Mouse (Mus musculus) heart, adult 8-10 months (tissue): ENCODE measurements at regions not wholly inside any gene's neighbourhood (a gene's known extent, or its start where the extent isn't known, plus 50 kb on each side); places are given as distances from the start of the nearest gene placed in this dataset.

Experiments
- DNase-seq: peaks from one replicate; pipeline ENCODE4 v3.0.0; 2022; ENCODE audit warnings: low spot score

DNA sequence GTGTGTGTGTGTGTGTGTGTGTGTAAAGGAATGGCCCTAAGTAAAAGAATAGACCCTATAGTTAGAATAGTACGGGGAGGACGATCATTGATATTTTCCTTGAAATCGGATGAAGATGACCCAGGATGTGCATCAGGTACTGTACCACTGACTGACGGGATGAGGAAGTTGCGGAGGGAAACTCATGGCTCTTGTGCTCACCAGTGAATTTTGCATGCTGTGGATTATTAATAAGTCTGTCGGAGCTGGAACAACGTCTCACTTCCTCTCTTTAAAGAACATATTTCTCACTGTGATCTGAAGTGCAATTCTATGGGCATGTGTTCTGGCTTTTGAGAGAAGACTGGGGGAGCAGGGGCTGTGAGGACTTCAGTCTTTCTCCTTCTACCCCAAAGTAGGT, 218.8 kb upstream of the Tbc1d5 start:
- no peak for DNase-seq

DNA sequence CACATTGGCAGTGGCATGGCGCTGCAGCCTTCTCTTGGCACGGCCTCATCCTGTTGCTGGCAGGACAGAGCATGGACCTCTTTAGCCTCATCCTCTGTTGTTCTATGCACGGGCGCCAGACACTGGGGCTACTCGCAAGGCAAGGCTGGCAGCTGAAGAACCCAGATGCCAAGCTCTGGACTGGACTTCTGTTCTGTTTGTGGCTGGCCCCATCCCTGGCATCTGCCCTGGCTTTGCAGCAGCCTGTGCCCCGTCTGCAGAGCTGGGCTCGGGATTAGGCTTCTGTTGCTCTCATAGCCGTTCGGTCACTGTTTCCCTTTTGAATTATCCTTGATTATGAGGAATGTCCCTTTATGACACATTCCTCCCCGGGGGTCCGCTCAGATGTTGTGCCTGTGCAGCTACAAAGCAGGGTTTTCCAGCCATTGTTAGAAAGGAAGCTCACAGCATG, 214.6 kb upstream of the Tbc1d5 start:
- DNase-seq: no peak

DNA sequence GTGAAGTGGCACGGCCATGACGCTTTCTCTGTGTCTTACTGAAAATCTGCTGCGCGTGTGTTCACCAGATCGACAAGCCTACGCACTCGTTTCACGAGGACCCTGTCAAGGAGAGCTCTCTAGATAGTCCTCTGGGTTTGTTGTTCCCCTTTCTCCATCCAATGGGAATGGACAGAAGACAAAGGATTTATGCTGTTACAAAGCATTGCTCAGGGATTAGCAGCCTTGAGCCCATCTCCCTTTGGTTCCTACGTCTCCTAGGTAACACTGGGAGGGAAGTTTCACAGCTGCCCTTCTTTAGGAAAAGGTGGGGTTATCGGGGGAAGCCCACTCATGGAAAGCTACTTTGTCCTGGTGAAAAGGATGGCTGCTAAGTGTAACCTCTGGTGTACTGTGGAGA, 212.7 kb upstream of the Tbc1d5 start:
- DNase-seq: no peak

DNA sequence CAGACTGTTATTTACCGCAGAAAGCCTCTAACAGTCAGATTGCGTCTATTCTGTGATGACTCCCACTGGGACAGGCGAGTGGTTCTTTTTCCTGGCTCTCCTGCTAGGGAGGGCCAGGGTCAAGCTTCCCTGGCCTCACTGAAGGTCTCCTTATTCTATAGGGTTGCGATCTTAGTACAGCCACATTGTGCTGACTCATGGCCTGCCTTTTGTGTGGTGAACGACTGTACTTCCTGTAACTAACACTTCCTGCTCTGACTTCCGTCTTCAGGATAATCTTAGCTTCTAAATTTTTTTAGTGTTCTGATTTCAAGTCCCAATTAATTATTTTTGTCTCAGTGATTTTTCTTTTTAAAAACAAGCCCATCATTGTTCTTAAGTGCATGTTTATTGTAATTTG, 203.4 kb upstream of the Tbc1d5 start:
- DNase-seq: no peak

DNA sequence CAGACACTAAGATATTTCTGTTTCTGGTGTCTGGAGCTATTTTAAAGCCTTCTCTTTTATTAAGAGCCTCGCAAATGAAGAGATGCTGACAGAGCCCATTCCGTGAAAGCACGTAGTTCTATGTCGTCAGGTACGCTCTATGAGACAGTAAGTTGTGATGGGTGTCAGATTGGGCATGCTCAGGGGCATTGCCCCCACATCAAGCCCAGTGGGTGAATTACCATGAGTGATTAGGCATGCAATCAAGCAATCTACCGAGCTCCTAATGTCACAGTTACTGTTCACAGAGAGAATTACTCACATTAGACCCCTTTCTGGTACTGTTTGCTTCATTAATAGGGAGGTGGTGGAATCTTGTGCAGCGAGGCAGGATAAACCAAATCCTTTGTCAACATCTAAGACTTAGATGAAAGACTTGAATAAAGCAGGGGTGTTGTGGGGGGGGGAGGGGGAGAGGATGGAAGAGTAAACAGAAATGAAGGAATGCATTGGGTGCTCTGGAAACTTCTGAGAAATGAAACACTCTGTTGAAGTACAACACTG, 192.9 kb upstream of the Tbc1d5 start:
- no peak for DNase-seq

DNA sequence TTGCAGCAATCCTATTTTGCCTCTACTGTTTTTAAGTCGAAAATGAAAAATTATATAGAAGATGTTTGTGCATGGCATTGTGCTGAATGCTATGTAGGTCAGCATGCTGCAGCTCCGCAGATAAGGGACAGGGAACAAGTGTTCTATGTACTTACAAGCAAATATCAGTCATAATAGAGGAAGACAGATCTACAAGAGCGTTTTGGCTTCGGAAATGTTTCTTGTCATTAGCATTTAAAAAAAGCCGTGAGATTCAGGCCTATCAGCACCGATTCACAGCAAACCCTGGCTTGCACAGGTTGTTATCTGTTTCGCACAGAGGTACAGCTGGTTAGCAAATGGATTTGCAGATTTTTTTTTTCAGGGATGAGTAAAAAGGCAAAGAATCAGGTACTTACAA, 191.8 kb upstream of the Tbc1d5 start:
- DNase-seq: no peak

DNA sequence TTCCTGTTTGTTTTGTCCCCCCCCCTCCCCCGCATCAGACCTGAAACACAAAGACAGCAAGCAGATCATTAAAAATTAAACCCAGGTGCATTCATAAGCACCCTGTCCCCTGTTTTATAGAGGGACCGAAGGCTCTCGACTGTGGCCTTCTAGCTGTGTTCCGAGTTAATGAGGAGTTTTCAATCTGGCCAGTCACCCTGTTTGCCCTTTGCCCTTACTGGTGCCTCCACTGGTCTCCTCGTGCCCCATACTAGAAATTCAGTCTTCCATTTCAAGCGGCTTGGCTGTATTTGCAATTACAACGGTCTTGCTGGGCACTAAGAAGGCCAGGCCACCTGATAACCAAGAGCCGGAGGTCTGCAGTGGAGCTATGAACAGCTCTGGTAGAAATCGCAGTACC, 190.9 kb upstream of the Tbc1d5 start:
- DNase-seq: no peak

DNA sequence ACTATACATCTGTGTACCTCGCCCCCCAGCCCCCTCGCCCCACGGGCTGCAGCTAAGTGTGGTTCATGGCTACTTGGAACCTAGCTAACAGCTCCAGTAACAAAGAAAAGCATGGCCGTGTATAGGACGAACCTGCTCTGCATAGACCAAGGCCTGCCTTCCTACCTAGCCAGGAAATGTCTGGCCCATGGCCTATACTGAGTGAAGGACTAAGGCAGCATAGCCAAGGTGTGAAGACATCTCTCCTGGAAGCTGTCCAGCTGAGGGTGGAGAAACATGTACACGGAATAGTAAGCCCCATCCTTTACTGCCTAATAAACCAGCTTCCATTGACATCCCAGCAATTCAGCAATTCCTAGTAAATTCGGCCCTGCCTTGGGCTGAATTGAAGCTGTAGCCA, 183.6 kb upstream of the Tbc1d5 start:
- DNase-seq: no peak

DNA sequence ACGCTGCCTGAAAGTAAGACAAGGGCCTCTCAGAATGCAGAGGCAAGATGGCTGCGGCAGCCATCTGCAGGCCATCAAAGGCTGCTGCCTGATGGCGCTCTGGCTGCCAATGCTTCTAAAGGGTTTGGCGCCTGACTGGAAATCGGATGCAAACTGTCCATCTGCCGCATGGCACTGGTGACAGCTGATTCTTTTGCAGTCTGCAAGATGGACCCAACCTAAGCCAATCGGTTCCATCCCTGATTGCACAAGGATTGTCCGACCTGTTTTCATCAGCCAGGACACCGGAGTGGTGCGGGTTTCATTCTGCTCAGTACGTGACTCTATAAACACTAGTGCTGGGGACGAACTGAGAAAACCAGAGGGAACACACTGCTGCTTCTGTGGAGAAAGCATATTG, 183.1 kb upstream of the Tbc1d5 start:
- no peak for DNase-seq

DNA sequence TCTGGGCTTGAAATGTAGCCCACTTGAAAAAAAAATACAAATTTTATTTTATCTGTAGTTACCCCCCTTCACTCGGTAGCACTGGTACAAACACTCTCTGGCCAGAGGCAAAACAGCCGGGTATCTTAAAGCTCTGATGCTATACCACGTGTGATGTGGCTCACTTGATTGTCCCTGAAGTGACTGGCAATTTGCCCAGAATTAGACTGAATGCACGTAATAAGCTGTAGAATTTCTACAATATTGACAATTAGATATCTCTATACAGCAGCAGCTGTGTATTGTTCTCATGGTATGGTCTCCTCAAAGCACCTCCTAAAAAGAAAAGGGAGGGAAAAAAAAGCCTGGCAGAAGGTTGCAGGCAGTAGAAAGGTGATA, 179.2 kb upstream of the Tbc1d5 start:
- DNase-seq: no peak

DNA sequence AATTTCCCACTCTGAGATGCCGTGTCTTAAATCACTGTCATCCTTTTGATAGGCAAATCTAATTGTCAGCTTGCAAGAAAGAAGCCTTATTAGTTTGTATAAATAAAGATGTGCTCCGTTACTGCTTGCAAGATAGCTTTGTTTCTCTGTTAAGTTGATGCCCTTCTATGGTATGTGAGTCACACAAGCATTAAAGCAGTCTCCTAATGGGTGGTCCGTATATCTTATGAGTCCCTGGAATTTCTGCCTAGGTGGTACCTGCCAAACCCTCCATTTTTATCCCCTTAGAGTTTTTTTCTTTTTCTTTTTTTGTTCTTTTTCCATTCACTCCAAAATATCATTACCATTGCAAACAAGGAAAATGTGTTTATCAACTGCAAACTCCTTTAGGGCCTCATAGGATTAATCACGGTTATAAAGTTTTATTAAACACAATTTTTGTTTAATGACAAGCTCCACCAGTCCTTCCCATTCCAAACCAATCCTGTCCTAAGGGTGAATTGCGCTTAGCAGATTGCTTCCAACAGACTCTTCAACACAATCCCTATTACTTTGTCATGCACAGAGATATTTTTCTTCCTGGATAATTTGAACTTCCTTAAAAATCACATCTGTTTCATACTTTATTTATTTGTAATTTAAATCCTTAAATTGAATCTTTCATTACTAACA, 178.7 kb upstream of the Tbc1d5 start:
- DNase-seq: no peak

DNA sequence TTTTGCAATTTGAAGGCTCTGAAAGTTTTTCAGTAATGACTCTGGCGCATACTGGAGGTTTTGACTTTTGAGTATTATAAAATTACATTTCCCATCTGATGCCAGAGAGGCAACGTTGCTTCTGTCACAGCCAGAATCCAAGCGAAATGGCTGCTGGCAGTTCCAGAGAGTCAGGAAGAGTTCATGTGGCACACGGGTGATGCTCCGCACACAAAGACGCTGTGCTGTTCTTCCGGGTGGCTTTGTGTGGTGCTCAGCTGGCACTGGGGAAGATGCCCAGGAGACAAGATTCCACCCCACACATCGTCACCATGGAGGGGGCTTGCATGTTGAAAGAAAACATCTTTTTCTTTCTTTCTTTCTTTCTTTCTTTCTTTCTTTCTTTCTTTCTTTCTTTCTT, 177.3 kb upstream of the Tbc1d5 start:
- DNase-seq: no peak

DNA sequence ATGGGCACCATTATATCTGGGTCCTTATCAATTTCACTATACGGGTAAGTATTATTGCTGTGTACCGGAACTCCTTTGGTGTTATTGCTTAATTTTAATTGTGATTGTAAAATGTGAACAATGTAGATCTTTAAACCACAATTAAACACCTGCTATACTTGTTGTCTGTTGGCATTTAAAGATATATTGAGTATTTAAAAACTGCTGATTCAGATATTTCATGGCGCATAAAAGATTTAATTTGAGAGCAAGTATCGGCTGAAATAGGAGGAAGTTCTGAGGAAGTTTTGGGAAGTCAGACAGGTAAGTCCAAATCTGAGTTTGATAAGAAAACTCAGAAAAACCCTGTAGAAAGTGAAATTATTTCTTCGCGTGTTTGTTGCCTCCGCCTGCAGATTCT, 142.7 kb upstream of the Tbc1d5 start:
- DNase-seq: no peak

DNA sequence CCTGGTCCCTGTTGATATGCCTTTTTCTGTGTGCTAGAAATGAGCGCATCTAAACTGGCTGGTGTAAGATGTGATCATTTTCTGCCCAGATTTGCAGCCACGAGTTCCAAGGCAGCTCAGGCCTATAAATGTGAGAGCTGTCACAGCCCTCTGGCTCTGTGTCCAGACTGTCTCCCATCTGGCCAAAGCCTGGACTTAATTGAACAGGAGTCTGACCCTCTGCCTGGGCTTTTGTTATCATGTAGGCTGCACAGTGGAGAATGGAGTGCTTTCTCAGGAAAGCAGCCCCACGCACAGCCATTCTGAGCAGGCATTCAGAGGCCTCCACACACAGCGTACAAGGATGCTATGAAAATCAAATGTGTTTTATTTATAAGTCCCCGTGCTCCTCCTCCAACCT, 141.9 kb upstream of the Tbc1d5 start:
- no peak for DNase-seq

DNA sequence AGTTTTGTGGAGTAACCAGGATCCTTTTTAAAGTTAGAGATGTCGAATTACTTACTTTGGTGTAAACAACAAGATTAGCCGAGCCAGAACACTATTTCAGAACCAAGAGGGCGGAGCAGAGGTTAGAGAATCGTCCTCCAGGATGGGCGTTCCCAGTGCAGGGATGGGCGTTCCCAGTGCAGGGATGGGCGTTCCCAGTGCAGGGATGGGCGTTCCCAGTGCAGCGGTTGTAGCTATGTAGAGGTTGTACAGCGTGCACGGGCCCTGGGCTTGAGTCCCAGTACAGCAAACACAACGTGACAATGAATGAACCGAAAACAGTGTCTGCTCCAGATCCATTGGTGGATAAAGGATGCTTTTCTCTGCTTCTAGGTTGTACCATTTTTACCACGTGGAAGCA, 125.8 kb upstream of the Tbc1d5 start:
- DNase-seq: no peak

DNA sequence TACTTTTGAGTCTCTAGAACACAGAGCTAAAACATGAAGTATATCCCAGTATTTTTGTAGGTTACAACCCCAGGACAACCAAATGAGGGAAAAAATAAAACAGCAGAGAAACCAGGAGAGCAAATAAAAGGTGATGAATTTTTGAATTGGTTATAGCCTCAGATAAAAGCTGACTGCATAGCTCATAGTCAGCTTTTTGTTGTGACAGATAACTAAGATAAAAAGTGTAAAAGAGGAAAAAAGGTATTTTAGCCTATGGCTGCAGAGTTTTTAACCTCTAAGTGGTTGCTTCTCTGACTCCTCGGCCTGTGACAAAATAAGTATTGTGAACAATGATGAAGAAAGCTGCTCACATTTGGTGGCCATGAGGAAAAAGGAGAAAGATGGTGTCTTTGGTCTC, 111.6 kb upstream of the Tbc1d5 start:
- DNase-seq: no peak

DNA sequence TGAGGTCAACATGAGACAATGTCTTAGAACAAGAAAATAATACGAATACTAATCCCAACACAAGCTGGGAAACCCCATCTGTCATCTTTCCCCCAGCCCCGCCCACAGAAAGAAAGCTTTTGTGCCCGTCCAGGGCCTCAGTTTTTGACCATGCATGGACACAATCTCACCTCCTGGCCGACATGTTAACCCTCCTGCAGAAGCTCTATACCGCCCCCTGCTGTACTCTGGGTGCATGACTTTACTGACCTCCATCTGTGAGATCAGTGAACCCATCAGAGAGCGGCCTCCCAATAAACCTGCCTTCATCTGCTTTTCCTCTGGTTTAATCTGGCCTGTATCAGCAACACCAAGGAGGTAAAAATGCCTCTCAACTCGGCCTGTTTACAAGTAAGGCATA, 109.6 kb upstream of the Tbc1d5 start:
- DNase-seq: peak; percentile 60

DNA sequence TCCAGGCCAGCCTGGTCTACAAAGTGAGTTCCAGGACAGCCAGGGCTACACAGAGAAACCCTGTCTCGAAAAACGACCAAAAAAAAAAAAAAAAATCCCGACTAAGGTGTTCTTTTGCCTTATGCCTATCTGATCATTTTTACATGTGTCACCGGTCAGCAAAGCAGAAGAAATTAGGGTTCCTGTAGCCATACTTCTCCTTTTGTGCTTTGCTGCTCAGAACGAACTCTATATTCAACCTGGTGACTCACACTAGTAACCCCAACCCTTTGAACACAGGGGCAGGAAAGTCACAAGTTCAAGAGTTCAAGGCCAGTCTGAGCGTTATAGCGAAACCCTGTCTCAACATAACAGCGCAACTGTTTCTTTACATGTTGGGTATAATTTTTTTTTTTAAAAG, 108.7 kb upstream of the Tbc1d5 start:
- DNase-seq: no peak

DNA sequence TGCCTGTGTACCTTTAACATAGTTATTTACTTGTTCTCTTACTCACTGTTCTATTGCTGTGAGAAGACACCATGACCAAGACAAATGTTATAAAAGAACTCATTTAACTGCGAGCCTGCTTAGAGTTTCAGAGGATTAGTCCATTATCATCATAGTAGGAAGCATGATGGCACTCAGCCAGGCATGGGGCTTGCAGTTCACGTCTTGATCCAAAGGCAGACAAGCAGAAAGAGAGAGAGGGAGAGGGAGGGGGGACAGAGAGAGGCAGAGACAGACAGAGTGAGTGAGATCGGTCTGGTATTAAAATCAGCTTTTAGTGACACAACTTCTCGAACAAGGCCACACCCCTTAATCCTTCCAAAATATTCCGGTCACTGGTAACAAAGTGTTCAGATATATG, 106.2 kb upstream of the Tbc1d5 start:
- no peak for DNase-seq

DNA sequence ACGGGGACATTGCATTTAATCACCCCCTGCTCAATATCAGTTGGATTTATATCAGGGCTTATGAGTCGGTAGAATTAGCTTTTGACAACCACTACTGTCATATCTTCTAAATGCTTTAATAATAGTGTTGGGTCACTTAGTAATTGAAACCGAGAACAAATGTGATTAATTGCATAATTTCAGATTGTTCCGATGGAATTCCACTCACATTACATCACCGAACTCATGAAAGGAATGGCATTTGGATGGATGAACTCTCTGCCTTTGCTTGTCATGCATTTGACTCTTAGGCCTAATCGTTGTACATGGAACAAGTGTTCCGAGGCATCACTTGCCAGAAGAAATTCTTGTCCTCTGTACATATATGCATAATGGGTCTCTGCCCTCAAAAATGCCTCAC, 99.6 kb upstream of the Tbc1d5 start:
- no peak for DNase-seq

DNA sequence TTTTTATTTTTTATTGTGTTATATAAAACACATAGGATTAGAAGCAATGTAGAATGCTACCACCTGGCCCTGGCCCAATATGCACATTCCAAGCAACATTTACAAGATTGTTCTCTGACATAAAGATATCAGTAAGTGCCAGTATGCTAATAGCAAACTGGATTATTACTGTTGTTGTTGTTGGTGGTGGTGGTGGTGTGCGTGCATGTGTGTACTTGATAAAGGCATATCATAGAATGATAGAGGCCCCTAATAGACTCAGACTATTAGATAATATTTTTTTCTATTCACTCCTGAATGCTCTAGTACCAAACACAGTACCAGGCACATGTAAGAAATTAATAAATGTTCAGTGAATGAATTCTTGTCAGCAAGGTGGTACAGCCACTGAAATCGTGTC, 98.9 kb upstream of the Tbc1d5 start:
- DNase-seq: no peak

DNA sequence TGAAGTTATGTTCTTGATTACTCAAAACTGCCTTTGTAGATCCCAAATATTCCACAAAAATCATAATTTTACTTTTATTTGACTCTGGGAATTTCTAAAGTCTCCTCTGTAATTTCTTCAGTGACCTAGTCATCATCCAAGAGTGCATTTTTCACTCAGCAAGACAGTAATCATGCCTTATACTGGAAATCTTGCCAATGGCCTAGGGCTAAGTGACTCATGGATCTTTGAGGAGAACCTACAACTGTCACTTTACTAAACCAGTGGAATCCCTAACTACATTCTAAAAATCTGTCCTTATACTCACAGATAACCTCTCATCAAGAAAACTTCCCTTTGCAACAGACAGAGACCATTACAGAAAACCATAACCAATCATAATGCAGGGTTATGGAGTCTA, 98.0 kb upstream of the Tbc1d5 start:
- no peak for DNase-seq

DNA sequence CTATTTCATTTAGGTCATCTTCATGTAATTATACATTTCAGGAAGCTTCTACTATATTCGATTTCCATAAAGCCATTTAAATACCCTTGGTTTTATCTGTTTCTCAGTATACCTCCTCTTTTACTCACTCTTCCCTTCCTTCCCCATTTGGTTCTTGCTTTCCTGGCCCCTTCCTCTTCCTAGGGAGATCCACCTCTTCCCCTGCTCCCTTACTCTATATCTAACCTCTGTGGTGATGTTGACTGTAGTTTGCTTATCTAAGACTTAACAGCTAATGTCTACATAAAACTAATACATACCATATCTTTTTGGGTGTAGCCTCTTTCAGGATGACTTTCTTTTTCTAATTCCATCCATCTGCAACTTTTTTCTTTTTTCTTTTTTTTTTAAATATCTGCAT, 92.9 kb upstream of the Tbc1d5 start:
- no peak for DNase-seq

DNA sequence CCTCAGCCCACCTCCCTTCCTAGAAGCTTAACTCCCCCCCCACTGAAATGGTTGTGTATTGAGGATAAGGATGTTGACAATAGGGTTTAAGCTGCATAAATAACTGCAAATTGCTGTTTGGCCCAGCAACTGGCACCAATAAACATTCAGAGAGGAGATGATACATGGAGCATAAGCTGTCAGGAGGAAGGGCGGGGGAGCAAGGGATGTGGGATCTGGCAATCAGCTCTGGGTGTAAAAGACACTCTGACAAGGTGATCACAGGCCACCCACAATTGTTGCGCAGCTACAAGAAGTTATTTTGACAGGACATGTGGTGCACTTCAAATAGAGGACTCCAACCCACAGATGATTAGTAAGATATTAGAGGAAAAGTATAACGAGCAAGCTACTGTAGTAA, 83.8 kb upstream of the Tbc1d5 start:
- DNase-seq: no peak
